In genomic region chr12:20920653-20921397, GRCm38 (mm10) we compare ENCODE assay signal across 7 mouse cellular contexts.
DNase-seq lines count a peak whose midpoint lies in the region; ATAC-seq and TF ChIP-seq lines count a peak whose summit lies in the region.
"Not testable (repeated sequence)": the region's sequence is repeated elsewhere in the genome, so short reads cannot be mapped to it uniquely, and the experiment has no call there.

No protein-coding gene starts in this region.

- TF ChIP-seq CTCF in spleen, adult 2 months (IDR thresholded peaks at IDR 0.05; ENCODE audit: extremely low read depth, insufficient read depth, insufficient read length, insufficient replicate concordance) = not testable (repeated sequence)

- H3K36me3 ChIP-seq in embryonic facial prominence, embryonic 14.5 days (ENCODE audit: control insufficient read depth, insufficient read depth, low read length) = peaks cover 16% of the 10 kb centered on the region; the same call in 1 of the 2 replicates
- H3K36me3 ChIP-seq in heart, embryonic 10.5 days = peaks cover 24% of the 10 kb centered on the region
- H3K36me3 ChIP-seq in limb, embryonic 15.5 days = peaks cover 12% of the 10 kb centered on the region; the same call in 1 of the 2 replicates
- H3K36me3 ChIP-seq in midbrain, embryonic 14.5 days (ENCODE audit: control insufficient read depth, insufficient read depth, low read length); spleen, adult 2 months (ENCODE audit: control insufficient read depth, insufficient read depth, low read length): not testable (repeated sequence)

- DNase-seq in adrenal gland, postnatal 36 days = peak; percentile 77 to 81
- DNase-seq in embryonic facial prominence, embryonic 14.5 days (ENCODE audit: low spot score) = peak; percentile 85
- DNase-seq in heart, embryonic 10.5 days (ENCODE audit: low spot score) = peak; percentile 89
- DNase-seq in kidney, adult 8-10 months = peak; percentile 28 to 43
- DNase-seq in midbrain, embryonic 14.5 days = peak; percentile 85
- DNase-seq in spleen, adult 2 months (ENCODE audit: low read depth in 1 of 2, low spot score in 2 of 2) = peak; percentile 12 to 50

- not testable (repeated sequence) for H3K4me1 ChIP-seq in embryonic facial prominence, embryonic 14.5 days (ENCODE audit: control insufficient read depth, insufficient read depth, low read length); heart, embryonic 10.5 days; limb, embryonic 15.5 days; midbrain, embryonic 14.5 days (ENCODE audit: control insufficient read depth, insufficient read depth, low read length); spleen, adult 2 months (ENCODE audit: control insufficient read depth, insufficient read depth, insufficient read length)

- not testable (repeated sequence) for H3K27me3 ChIP-seq in embryonic facial prominence, embryonic 14.5 days (replicated peaks; ENCODE audit: control insufficient read depth, insufficient read depth, low read length); heart, embryonic 10.5 days (ENCODE audit: insufficient read depth, poor library complexity, severe bottlenecking); limb, embryonic 15.5 days; midbrain, embryonic 14.5 days (ENCODE audit: control insufficient read depth, insufficient read depth, low read length); spleen, adult 2 months (ENCODE audit: control insufficient read depth, insufficient read depth, low read length)

- H3K27ac ChIP-seq in embryonic facial prominence, embryonic 14.5 days (replicated peaks; ENCODE audit: low read depth, low read length) = peak overlapping the region; percentile 90
- H3K27ac ChIP-seq in heart, embryonic 10.5 days = peak overlapping the region; percentile 95
- H3K27ac ChIP-seq in limb, embryonic 15.5 days = peak overlapping the region; percentile 94
- peak overlapping the region; percentile 90 for H3K27ac ChIP-seq in midbrain, embryonic 14.5 days (replicated peaks; ENCODE audit: low read depth, low read length)
- H3K27ac ChIP-seq in spleen, adult 2 months (ENCODE audit: insufficient read depth, low read length) = peak overlapping the region; percentile 42; the same call in 1 of the 2 replicates

- peaks cover 24% of the 10 kb centered on the region for H3K9me3 ChIP-seq in embryonic facial prominence, embryonic 14.5 days (ENCODE audit: control insufficient read depth, low read length)
- H3K9me3 ChIP-seq in heart, embryonic 10.5 days; limb, embryonic 15.5 days: not testable (repeated sequence)
- peaks cover 12% of the 10 kb centered on the region for H3K9me3 ChIP-seq in midbrain, embryonic 14.5 days (ENCODE audit: control insufficient read depth, low read length)

- peak overlapping the region; percentile 45 for H3K4me2 ChIP-seq in embryonic facial prominence, embryonic 14.5 days (ENCODE audit: low read depth, low read length)
- H3K4me2 ChIP-seq in limb, embryonic 15.5 days = peak overlapping the region; percentile 43
- peak overlapping the region; percentile 45 for H3K4me2 ChIP-seq in midbrain, embryonic 14.5 days (ENCODE audit: low read length)

- 1% methylated on average over 33 of the region's 87 CpGs for whole genome bisulfite sequencing in embryonic facial prominence, embryonic 14.5 days
- under 1% methylated on average over 80 of the region's 87 CpGs for WGBS in heart, embryonic 10.5 days
- under 1% methylated on average over 82 of the region's 87 CpGs for WGBS in limb, embryonic 15.5 days
- under 1% methylated on average over 78 of the region's 87 CpGs for WGBS in midbrain, embryonic 14.5 days
- 4% methylated on average over 70 of the region's 87 CpGs for WGBS in spleen, adult 2 months

- ATAC-seq in embryonic facial prominence, embryonic 14.5 days (ENCODE audit: low read depth) = peak; percentile 100
- ATAC-seq in limb, embryonic 15.5 days (ENCODE audit: insufficient number of reproducible peaks, low FRiP score, low TSS enrichment, low read depth) = peak; percentile 96
- peak; percentile 100 for ATAC-seq in midbrain, embryonic 14.5 days (ENCODE audit: low FRiP score, low TSS enrichment)

- peak overlapping the region; percentile 94 for H3K9ac ChIP-seq in embryonic facial prominence, embryonic 14.5 days (ENCODE audit: low read depth, low read length)
- peak overlapping the region; percentile 85 for H3K9ac ChIP-seq in limb, embryonic 15.5 days
- H3K9ac ChIP-seq in midbrain, embryonic 14.5 days (replicated peaks; ENCODE audit: low read length) = peak overlapping the region; percentile 90

- H3K4me3 ChIP-seq in embryonic facial prominence, embryonic 14.5 days (ENCODE audit: low read depth, low read length) = peak overlapping the region; percentile 75
- H3K4me3 ChIP-seq in heart, embryonic 10.5 days = peak overlapping the region; percentile 81
- peak overlapping the region; percentile 80 for H3K4me3 ChIP-seq in limb, embryonic 15.5 days
- peak overlapping the region; percentile 73 for H3K4me3 ChIP-seq in midbrain, embryonic 14.5 days (replicated peaks; ENCODE audit: low read depth, low read length)
- H3K4me3 ChIP-seq in spleen, adult 2 months (ENCODE audit: extremely low read depth, insufficient read depth, insufficient read length) = peak overlapping the region; percentile 99

- TF ChIP-seq POLR2A in spleen, adult 2 months (IDR thresholded peaks at IDR 0.05; ENCODE audit: low read depth, low read length) = peak; percentile 32

Comparison
In these comparisons a context has a peak if more than half of its experiments do, and no peak if none do; other contexts are left out.
1. Peak in every context shown above with its lines: DNase-seq, ATAC-seq, H3K4me3 ChIP-seq and H3K27ac ChIP-seq.
2. DNase-seq: peak in every context shown above with its lines; median percentile 89 in heart, embryonic 10.5 days; 85 in embryonic facial prominence, embryonic 14.5 days; 85 in midbrain, embryonic 14.5 days; 79 in adrenal gland, postnatal 36 days; 36 in kidney, adult 8-10 months; 31 in spleen, adult 2 months.
3. H3K27ac ChIP-seq: peak in every context shown above with its lines; median percentile 95 in heart, embryonic 10.5 days; 94 in limb, embryonic 15.5 days; 90 in embryonic facial prominence, embryonic 14.5 days; 90 in midbrain, embryonic 14.5 days; 42 in spleen, adult 2 months.